Mouse (Mus musculus) embryonic facial prominence, embryonic 10.5 days (tissue): ENCODE results near the gene Pik3c2g. TPM values are rescaled to one million over a fixed set of nuclear protein-coding genes. Genes with fewer than 3 reads are reported as not detected.

Source experiments
- DNase-seq: peaks from one replicate; pipeline ENCODE4 v3.0.0-alpha.2; 2017; ENCODE audit warnings: low spot score
- H3K27ac ChIP-seq: fragments of 300-500 bp; sonication (generic); replicated peaks from 2 replicates; pipeline ENCODE4 v1.5.1; 2016; ENCODE audit warnings: mild to moderate bottlenecking
- H3K27me3 ChIP-seq: fragments of 300-500 bp; sonication (generic); replicated peaks from 2 replicates; pipeline ENCODE4 v1.6.1; 2016; ENCODE audit warnings: low read depth, mild to moderate bottlenecking; ENCODE audit not compliant: poor library complexity, severe bottlenecking
- H3K36me3 ChIP-seq: fragments of 300-500 bp; sonication (generic); replicated peaks from 2 replicates; pipeline ENCODE4 v1.6.1; 2016; ENCODE audit warnings: mild to moderate bottlenecking, moderate library complexity
- H3K4me1 ChIP-seq: fragments of 300-500 bp; sonication (generic); 2 replicates; pipeline ENCODE4 v1.6.1; 2016
- H3K4me3 ChIP-seq: fragments of 300-500 bp; sonication (generic); 2 replicates; pipeline ENCODE4 v1.5.1; 2016; ENCODE audit warnings: mild to moderate bottlenecking, moderate library complexity
- H3K9me3 ChIP-seq: fragments of 300-500 bp; sonication (generic); 2 replicates; pipeline ENCODE4 v1.6.1; 2016; ENCODE audit warnings: mild to moderate bottlenecking
- WGBS: fragments of 180-500 bp; shearing (Covaris S2); methylation state at CpG from one replicate; pipeline ENCODE4 v1.1.7; 2016; 5-methylcytosine and 5-hydroxymethylcytosine counted together
- polyA plus RNA-seq: library from polyadenylated mRNA; unstranded; fragments of >200 nt; fragmentation: Nextera tagmentation; extraction: Ambion mirVana; gene quantifications from 2 replicates; pipeline ENCODE4 v1.2.1, GENCODE M21; 2016

The Pik3c2g gene
- polyA plus RNA-seq, 1 experiment from 2014 or later: 0.25 TPM

GRCm38 (mm10) chr6:139746758-139747479 lies 159.9 kb downstream of the Pik3c2g start:
- no peak overlapping the region for H3K27ac ChIP-seq
- H3K9me3 ChIP-seq: no peaks in the 10 kb centered on the region
- H3K4me3 ChIP-seq: no peak overlapping the region
- DNase-seq: no peak
- H3K27me3 ChIP-seq: no peaks in the 10 kb centered on the region
- no peaks in the 10 kb centered on the region for H3K4me1 ChIP-seq
- WGBS: 87% methylated on average over 7 of the region's 7 CpGs
- no peaks in the 10 kb centered on the region for H3K36me3 ChIP-seq

GRCm38 (mm10) chr6:139748091-139748771 lies 161.2 kb downstream of the Pik3c2g start:
- H3K9me3 ChIP-seq: no peaks in the 10 kb centered on the region
- H3K27ac ChIP-seq: no peak overlapping the region
- 90% methylated on average over 13 of the region's 13 CpGs for WGBS
- no peaks in the 10 kb centered on the region for H3K27me3 ChIP-seq
- H3K4me3 ChIP-seq: no peak overlapping the region
- DNase-seq: no peak
- no peaks in the 10 kb centered on the region for H3K4me1 ChIP-seq
- no peaks in the 10 kb centered on the region for H3K36me3 ChIP-seq

GRCm38 (mm10) chr6:139750599-139750998 lies 163.6 kb downstream of the Pik3c2g start:
- Histone ChIP-seq H3K27me3 (no peaks in the 10 kb centered on the region), H3K27ac (no peak overlapping the region), H3K4me1 (no peaks in the 10 kb centered on the region), H3K36me3 (no peaks in the 10 kb centered on the region), H3K9me3 (no peaks in the 10 kb centered on the region), H3K4me3 (no peak overlapping the region)
- WGBS: 81% methylated on average over 2 of the region's 2 CpGs
- DNase-seq: no peak

- Histone ChIP-seq H3K9me3 (no peaks in the 10 kb centered on the region), H3K36me3 (no peaks in the 10 kb centered on the region), H3K4me1 (no peaks in the 10 kb centered on the region), H3K27ac (no peak overlapping the region), H3K27me3 (no peaks in the 10 kb centered on the region), H3K4me3 (no peak overlapping the region)
- no peak for DNase-seq
- WGBS: 71% methylated on average over 3 of the region's 3 CpGs
These were observed 164.0 kb downstream of the Pik3c2g start for GRCm38 (mm10) chr6:139751022-139751421.

- Histone ChIP-seq H3K27ac (no peak overlapping the region), H3K4me1 (peaks cover 5% of the 10 kb centered on the region; the same call in 1 of the 2 replicates), H3K9me3 (no peaks in the 10 kb centered on the region), H3K27me3 (no peaks in the 10 kb centered on the region), H3K36me3 (no peaks in the 10 kb centered on the region), H3K4me3 (no peak overlapping the region)
- WGBS: 92% methylated on average over 8 of the region's 8 CpGs
- DNase-seq: no peak
These were observed 170.9 kb downstream of the Pik3c2g start for GRCm38 (mm10) chr6:139757876-139758275.

- no peaks in the 10 kb centered on the region for H3K9me3 ChIP-seq
- WGBS: 62% methylated on average over 4 of the region's 4 CpGs
- DNase-seq: no peak
- peaks cover 5% of the 10 kb centered on the region; the same call in 1 of the 2 replicates for H3K4me1 ChIP-seq
- H3K4me3 ChIP-seq: no peak overlapping the region
- no peak overlapping the region for H3K27ac ChIP-seq
- no peaks in the 10 kb centered on the region for H3K27me3 ChIP-seq
- no peaks in the 10 kb centered on the region for H3K36me3 ChIP-seq
These were observed 174.0 kb downstream of the Pik3c2g start for GRCm38 (mm10) chr6:139760978-139761377.

GRCm38 (mm10) chr6:139764398-139764797 lies 177.4 kb downstream of the Pik3c2g start:
- Histone ChIP-seq H3K9me3 (no peaks in the 10 kb centered on the region), H3K4me1 (peaks cover 5% of the 10 kb centered on the region; the same call in 1 of the 2 replicates), H3K36me3 (no peaks in the 10 kb centered on the region), H3K27me3 (no peaks in the 10 kb centered on the region), H3K4me3 (no peak overlapping the region), H3K27ac (no peak overlapping the region)
- WGBS: 92% methylated on average over 3 of the region's 3 CpGs
- no peak for DNase-seq

- Histone ChIP-seq H3K36me3 (no peaks in the 10 kb centered on the region), H3K27me3 (no peaks in the 10 kb centered on the region), H3K9me3 (no peaks in the 10 kb centered on the region), H3K4me3 (no peak overlapping the region), H3K4me1 (no peaks in the 10 kb centered on the region), H3K27ac (no peak overlapping the region)
- WGBS: 90% methylated on average over 7 of the region's 7 CpGs
- DNase-seq: no peak
These were observed 182.9 kb downstream of the Pik3c2g start for GRCm38 (mm10) chr6:139769744-139770473.

GRCm38 (mm10) chr6:139770535-139770934 lies 183.5 kb downstream of the Pik3c2g start:
- Histone ChIP-seq H3K27ac (no peak overlapping the region), H3K36me3 (no peaks in the 10 kb centered on the region), H3K4me1 (no peaks in the 10 kb centered on the region), H3K9me3 (no peaks in the 10 kb centered on the region), H3K27me3 (no peaks in the 10 kb centered on the region), H3K4me3 (no peak overlapping the region)
- WGBS: 42% methylated on average over 3 of the region's 3 CpGs
- DNase-seq: no peak

- Histone ChIP-seq H3K4me1 (no peaks in the 10 kb centered on the region), H3K27me3 (no peaks in the 10 kb centered on the region), H3K9me3 (no peaks in the 10 kb centered on the region), H3K27ac (no peak overlapping the region), H3K36me3 (no peaks in the 10 kb centered on the region), H3K4me3 (no peak overlapping the region)
- DNase-seq: no peak
- WGBS: 87% methylated on average over 11 of the region's 11 CpGs
These were observed 190.7 kb downstream of the Pik3c2g start for GRCm38 (mm10) chr6:139777576-139778282.

GRCm38 (mm10) chr6:139780028-139780427 lies 193.0 kb downstream of the Pik3c2g start:
- H3K27ac ChIP-seq: no peak overlapping the region
- peak; percentile 13 for DNase-seq
- WGBS: 76% methylated on average over 2 of the region's 2 CpGs
- no peaks in the 10 kb centered on the region for H3K4me1 ChIP-seq
- no peaks in the 10 kb centered on the region for H3K36me3 ChIP-seq
- H3K27me3 ChIP-seq: no peaks in the 10 kb centered on the region
- H3K4me3 ChIP-seq: no peak overlapping the region
- H3K9me3 ChIP-seq: no peaks in the 10 kb centered on the region

GRCm38 (mm10) chr6:139789479-139789878 lies 202.5 kb downstream of the Pik3c2g start:
- H3K4me3 ChIP-seq: no peak overlapping the region
- H3K4me1 ChIP-seq: no peaks in the 10 kb centered on the region
- H3K27me3 ChIP-seq: no peaks in the 10 kb centered on the region
- 78% methylated on average over 4 of the region's 4 CpGs for WGBS
- no peak overlapping the region for H3K27ac ChIP-seq
- H3K9me3 ChIP-seq: no peaks in the 10 kb centered on the region
- no peaks in the 10 kb centered on the region for H3K36me3 ChIP-seq
- no peak for DNase-seq
